Mouse (Mus musculus) MEL (cell line): Measurements from ENCODE around the gene Gm12258. TPM values are rescaled to one million over a fixed set of nuclear protein-coding genes. Genes with fewer than 3 reads are reported as not detected.

Experiments used
- DNase-seq: peaks from one replicate; pipeline ENCODE4 v3.0.0; 2011; ENCODE audit warnings: low read depth, low spot score
- H3K27ac ChIP-seq: 2 replicates; pipeline ENCODE4 v1.5.1; 2012; ENCODE audit warnings: low read depth, mild to moderate bottlenecking, control low read depth, low read length, moderate library complexity; ENCODE audit not compliant: control insufficient read depth
- H3K27me3 ChIP-seq, 2 experiments: fragments of 150-350 bp in 1 of 2; sonication (generic) in 1 of 2; 2 replicates each; pipeline ENCODE4 v1.6.1; 2012; ENCODE audit warnings: low read length in 2 of 2, mild to moderate bottlenecking in 2 of 2, improper control_type of control experiment in 1 of 2, moderate library complexity in 1 of 2; ENCODE audit not compliant: insufficient read depth in 2 of 2, control insufficient read depth in 1 of 2
- H3K36me3 ChIP-seq, 2 experiments: 2 replicates each; pipeline ENCODE4 v1.6.1; 2012 to 2014; ENCODE audit warnings: low read length in 2 of 2, improper control_type of control experiment in 1 of 2, inconsistent platforms in 1 of 2, mild to moderate bottlenecking in 1 of 2; ENCODE audit not compliant: insufficient read depth in 2 of 2, control insufficient read depth in 1 of 2
- H3K4me1 ChIP-seq, 2 experiments: fragments of 150-350 bp in 1 of 2; sonication (generic) in 1 of 2; 2 replicates each; pipeline ENCODE4 v1.6.1; 2012; ENCODE audit warnings: low read length in 2 of 2, improper control_type of control experiment in 1 of 2, mild to moderate bottlenecking in 1 of 2; ENCODE audit not compliant: insufficient read depth in 2 of 2, control insufficient read depth in 1 of 2
- H3K4me3 ChIP-seq, 2 experiments: fragments of 150-350 bp in 1 of 2; sonication (generic) in 1 of 2; 2 replicates each; pipeline ENCODE4 v1.5.1; 2012; ENCODE audit warnings: low read depth in 2 of 2, low read length in 2 of 2, mild to moderate bottlenecking in 2 of 2, moderate library complexity in 2 of 2, control low read depth in 1 of 2, improper control_type of control experiment in 1 of 2; ENCODE audit not compliant: control insufficient read depth in 1 of 2, insufficient read depth in 1 of 2
- H3K79me2 ChIP-seq: 2 replicates; pipeline ENCODE4 v1.6.1; 2012; ENCODE audit warnings: mild to moderate bottlenecking, low read length, moderate library complexity; ENCODE audit not compliant: control insufficient read depth, poor library complexity, insufficient read depth
- H3K9ac ChIP-seq: 2 replicates; pipeline ENCODE4 v1.6.1; 2012; ENCODE audit warnings: low read depth, mild to moderate bottlenecking, control low read depth, low read length, moderate library complexity; ENCODE audit not compliant: control insufficient read depth, poor library complexity, severe bottlenecking
- H3K9me3 ChIP-seq: fragments of 150-350 bp; sonication (generic); replicated peaks from 2 replicates; pipeline ENCODE4 v1.6.1; 2012; ENCODE audit warnings: mild to moderate bottlenecking, low read length, improper control_type of control experiment, moderate library complexity; ENCODE audit not compliant: insufficient read depth
- CTCF ChIP-seq, 3 experiments: IDR thresholded peaks in 2 of 3; conservative IDR thresholded peaks in 1 of 3; 2 replicates each; pipeline ENCODE4 v1.5.1; 2011 to 2012; ENCODE audit warnings: low read length in 3 of 3, low read depth in 2 of 3, mild to moderate bottlenecking in 2 of 3, improper control_type of control experiment in 1 of 3, inconsistent platforms in 1 of 3, mixed read lengths in 1 of 3, moderate library complexity in 1 of 3; ENCODE audit not compliant: control insufficient read depth in 1 of 3, insufficient read depth in 1 of 3, poor library complexity in 1 of 3, severe bottlenecking in 1 of 3
- E2F4 ChIP-seq: IDR thresholded peaks from 2 replicates; pipeline ENCODE4 v1.6.1; 2011; ENCODE audit warnings: low read depth, low read length, improper control_type of control experiment, borderline replicate concordance
- ELF1 ChIP-seq: IDR thresholded peaks from 2 replicates; pipeline ENCODE4 v1.6.1; 2014; ENCODE audit warnings: low read depth, mild to moderate bottlenecking, inconsistent platforms, low read length, improper control_type of control experiment, moderate library complexity
- EP300 ChIP-seq, 2 experiments: IDR thresholded peaks; 2 replicates each; pipeline ENCODE4 v1.6.1; 2011; ENCODE audit warnings: improper control_type of control experiment in 2 of 2, low read length in 2 of 2, low read depth in 1 of 2, mild to moderate bottlenecking in 1 of 2
- HCFC1 ChIP-seq: IDR thresholded peaks from 2 replicates; pipeline ENCODE4 v1.6.1; 2012; ENCODE audit warnings: low read depth, mild to moderate bottlenecking, inconsistent platforms, low read length, improper control_type of control experiment, moderate library complexity
- KAT2A ChIP-seq: conservative IDR thresholded peaks from 2 replicates; pipeline ENCODE4 v1.6.1; 2012; ENCODE audit warnings: low read depth, low read length, improper control_type of control experiment, inconsistent platforms
- MAZ ChIP-seq: IDR thresholded peaks from 2 replicates; pipeline ENCODE4 v1.6.1; 2012; ENCODE audit warnings: low read depth, mild to moderate bottlenecking, inconsistent platforms, low read length, improper control_type of control experiment
- MEF2A ChIP-seq: IDR thresholded peaks from 2 replicates; pipeline ENCODE4 v1.6.1; 2014; ENCODE audit warnings: low read depth, mild to moderate bottlenecking, inconsistent platforms, low read length, improper control_type of control experiment; ENCODE audit not compliant: poor library complexity, insufficient replicate concordance, severe bottlenecking; ENCODE audit errors: extremely low read depth
- MXI1 ChIP-seq: IDR thresholded peaks from 2 replicates; pipeline ENCODE4 v1.6.1; 2011; ENCODE audit warnings: mild to moderate bottlenecking, low read depth, low read length, improper control_type of control experiment
- MYB ChIP-seq: IDR thresholded peaks from 2 replicates; pipeline ENCODE4 v1.6.1; 2011; ENCODE audit warnings: mild to moderate bottlenecking, low read depth, low read length, improper control_type of control experiment
- MYC ChIP-seq: IDR thresholded peaks from 2 replicates; pipeline ENCODE4 v1.6.1; 2011; ENCODE audit warnings: low read depth, mild to moderate bottlenecking, low read length, improper control_type of control experiment, moderate library complexity
- NRF1 ChIP-seq: IDR thresholded peaks from 2 replicates; pipeline ENCODE4 v1.6.1; 2014; ENCODE audit warnings: low read depth, mild to moderate bottlenecking, inconsistent platforms, low read length, improper control_type of control experiment, moderate library complexity; ENCODE audit not compliant: poor library complexity, insufficient read depth, severe bottlenecking
- POLR2A ChIP-seq, 2 experiments: IDR thresholded peaks; 2 replicates each; pipeline ENCODE4 v1.6.1; 2011 to 2012; ENCODE audit warnings: low read length in 2 of 2, mild to moderate bottlenecking in 2 of 2, control low read depth in 1 of 2, improper control_type of control experiment in 1 of 2, low read depth in 1 of 2, moderate library complexity in 1 of 2; ENCODE audit not compliant: control insufficient read depth in 1 of 2, insufficient read depth in 1 of 2, poor library complexity in 1 of 2
- RAD21 ChIP-seq: IDR thresholded peaks from 2 replicates; pipeline ENCODE4 v1.6.1; 2011; ENCODE audit warnings: mild to moderate bottlenecking, low read depth, low read length, improper control_type of control experiment
- RCOR1 ChIP-seq: IDR thresholded peaks from 2 replicates; pipeline ENCODE4 v1.6.1; 2012; ENCODE audit warnings: low read depth, mild to moderate bottlenecking, inconsistent platforms, low read length, improper control_type of control experiment
- SMC3 ChIP-seq: IDR thresholded peaks from 2 replicates; pipeline ENCODE4 v1.6.1; 2011; ENCODE audit warnings: low read depth, low read length, improper control_type of control experiment
- TAL1 ChIP-seq: IDR thresholded peaks from 2 replicates; pipeline ENCODE4 v1.6.1; 2012; ENCODE audit warnings: mild to moderate bottlenecking, inconsistent platforms, low read length, moderate library complexity, mixed read lengths
- TCF12 ChIP-seq: IDR thresholded peaks from 2 replicates; pipeline ENCODE4 v1.6.1; 2014; ENCODE audit warnings: low read depth, mild to moderate bottlenecking, inconsistent platforms, low read length, improper control_type of control experiment, moderate library complexity
- USF1 ChIP-seq: IDR thresholded peaks from 2 replicates; pipeline ENCODE4 v1.6.1; 2014; ENCODE audit warnings: low read depth, mild to moderate bottlenecking, inconsistent platforms, low read length, improper control_type of control experiment, moderate library complexity
- ZC3H11A ChIP-seq: IDR thresholded peaks from 2 replicates; pipeline ENCODE4 v1.6.1; 2012; ENCODE audit warnings: low read depth, mild to moderate bottlenecking, inconsistent platforms, low read length, improper control_type of control experiment
- polyA plus RNA-seq, 2 experiments: library from polyadenylated mRNA; stranded (reverse) in 1 of 2; unstranded in 1 of 2; fragments of >175 nt in 1 of 2; fragments of >200 nt in 1 of 2; gene quantifications; 2 replicates each; pipeline versions ENCODE4 v1.2.1 to v1.2.4; 2012; ENCODE audit warnings: low replicate concordance in 2 of 2, low read depth in 1 of 2; ENCODE audit not compliant: insufficient read length in 2 of 2, insufficient read depth in 1 of 2, missing spikeins in 1 of 2
- total RNA-seq: library from RNA; depleted of rRNA; stranded (reverse); fragments of 300-350 nt; gene quantifications from 2 replicates; pipeline ENCODE4 v1.2.3, GENCODE M21; 2012

The Gm12258 gene
- total and polyA plus RNA-seq, 3 experiments: 1.7 to 2.5 TPM; not detected in 1

GRCm38 (mm10) chr11:58846919-58847461, at the start of gene Gm12258 (continued):
- TF ChIP-seq MYB (no peak), POLR2A (IDR thresholded peaks at IDR 0.05; ENCODE audit: control insufficient read depth in 1 of 2, insufficient read depth in 1 of 2, low read depth in 1 of 2, low read length in 2 of 2, poor library complexity in 1 of 2) (peak; percentile 59 to 75; a peak in 3 of 4 replicates), TAL1 (no peak), KAT2A (0 out of 2 replicates have a peak, but pooled peaks have one; percentile 41)

GRCm38 (mm10) chr11:58799747-58800146, 47.2 kb upstream of the Gm12258 start:
- peaks cover 4 to 6% of the 10 kb centered on the region in 2 experiments for H3K27me3 ChIP-seq
- no peak for DNase-seq
- no peak overlapping the region for H3K27ac ChIP-seq
- H3K9ac ChIP-seq: no peak overlapping the region
- no peaks in the 10 kb centered on the region for H3K4me1 ChIP-seq
- TF ChIP-seq TCF12: no peak
- TF ChIP-seq RAD21: no peak
- no peak for TF ChIP-seq ZC3H11A
- no peak for TF ChIP-seq NRF1
- TF ChIP-seq MXI1: no peak
- no peak for TF ChIP-seq MEF2A
- TF ChIP-seq SMC3: no peak
- no peak for TF ChIP-seq USF1
- no peak for TF ChIP-seq RCOR1
- no peak for TF ChIP-seq CTCF (IDR thresholded peaks at IDR 0.05 in 2 of 3, conservative IDR thresholded peaks at IDR 0.05 in 1 of 3; ENCODE audit: control insufficient read depth in 1 of 3, insufficient read depth in 1 of 3, low read depth in 2 of 3, low read length in 3 of 3, poor library complexity in 1 of 3, severe bottlenecking in 1 of 3)
- no peak for TF ChIP-seq EP300 (IDR thresholded peaks at IDR 0.05; ENCODE audit: low read depth in 1 of 2, low read length in 2 of 2)
- TF ChIP-seq POLR2A (IDR thresholded peaks at IDR 0.05; ENCODE audit: control insufficient read depth in 1 of 2, insufficient read depth in 1 of 2, low read depth in 1 of 2, low read length in 2 of 2, poor library complexity in 1 of 2): no peak
- H3K9me3 ChIP-seq: no peaks in the 10 kb centered on the region
- H3K4me3 ChIP-seq: no peak overlapping the region
- H3K79me2 ChIP-seq: no peaks in the 10 kb centered on the region
- no peaks in the 10 kb centered on the region for H3K36me3 ChIP-seq

GRCm38 (mm10) chr11:58801558-58802228, 45.3 kb upstream of the Gm12258 start, which contains the start of gene Fam183b:
Gene Fam183b (minus strand): TSS chr11:58801960.
- no peak for DNase-seq

More at GRCm38 (mm10) chr11:58801558-58802228, 45.3 kb upstream of the Gm12258 start, which contains the start of gene Fam183b:
- Histone ChIP-seq H3K9me3 (no peaks in the 10 kb centered on the region), H3K27me3 (peaks cover 4 to 6% of the 10 kb centered on the region in 2 experiments), H3K4me3 (no peak within 1 kb of the TSS), H3K79me2 (no peaks in the 10 kb centered on the region), H3K9ac (no peak within 1 kb of the TSS), H3K4me1 (no peaks in the 10 kb centered on the region), H3K27ac (no peak within 1 kb of the TSS), H3K36me3 (no peaks in the 10 kb centered on the region)
- TF ChIP-seq E2F4: no peak
- no peak for TF ChIP-seq MYC
- TF ChIP-seq SMC3: no peak
- no peak for TF ChIP-seq TCF12
- no peak for TF ChIP-seq ELF1
- TF ChIP-seq POLR2A (IDR thresholded peaks at IDR 0.05; ENCODE audit: control insufficient read depth in 1 of 2, insufficient read depth in 1 of 2, low read depth in 1 of 2, low read length in 2 of 2, poor library complexity in 1 of 2): no peak
- no peak for TF ChIP-seq CTCF (IDR thresholded peaks at IDR 0.05 in 2 of 3, conservative IDR thresholded peaks at IDR 0.05 in 1 of 3; ENCODE audit: control insufficient read depth in 1 of 3, insufficient read depth in 1 of 3, low read depth in 2 of 3, low read length in 3 of 3, poor library complexity in 1 of 3, severe bottlenecking in 1 of 3)
- TF ChIP-seq MAZ: no peak
- no peak for TF ChIP-seq HCFC1
- TF ChIP-seq RCOR1: no peak
